Comparison of ENCODE assay signal across 39 mouse cellular contexts in the genomic region with DNA sequence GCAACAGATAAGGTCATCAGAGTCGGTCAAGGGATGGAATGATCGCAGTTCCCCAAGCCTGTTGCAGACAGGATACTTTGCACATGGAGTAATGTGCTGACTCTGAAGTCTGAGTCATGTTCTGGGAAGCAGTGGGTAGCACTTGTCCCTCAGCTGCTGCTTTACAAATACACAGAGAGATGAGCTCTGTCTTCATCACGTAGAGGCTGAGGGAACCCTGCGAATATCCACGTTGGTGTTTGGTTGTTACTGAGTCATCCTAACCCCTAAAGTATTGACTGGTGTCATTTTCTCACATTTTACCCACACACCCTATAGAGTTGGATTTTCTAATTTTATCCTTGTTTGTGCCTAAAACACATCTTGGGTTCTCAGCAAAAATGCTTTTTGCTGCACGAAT. TPM values are rescaled to one million over a fixed set of nuclear protein-coding genes. Genes with fewer than 3 reads are reported as not detected.
DNase-seq lines count a peak whose midpoint lies in the region.
"Had no signal": no experiment of that assay in that cellular context is flagged by ENCODE, and none has a peak within 500 bp of the region (broad histone marks: within the 10 kb centered on the region; RNA-seq: fewer than 3 reads in every experiment).

No protein-coding gene starts in this region.

- DNase-seq in frontal cortex, adult 2 months (ENCODE audit: extremely low spot score in 1 of 2, low spot score in 1 of 2), result peak; percentile 61 to 66
- DNase-seq in frontal cortex, postnatal 25 days (ENCODE audit: low spot score in 2 of 2), result no peak
- peak; percentile 14 for DNase-seq in left cerebral cortex, adult 11 months (ENCODE audit: low spot score)
- DNase-seq in left cerebral cortex, postnatal 10 days (ENCODE audit: extremely low spot score in 1 of 2, low spot score in 2 of 2), result no peak
- peak; percentile 18 for DNase-seq in 416B (ENCODE audit: low read depth)
- DNase-seq in left cerebral cortex, adult 9 months (ENCODE audit: low spot score in 2 of 2), result peak; percentile 28 to 41
- DNase-seq in kidney, adult 11 months, result no peak
- DNase-seq in kidney, postnatal 25 days, result no peak
- DNase-seq: adrenal gland, postnatal 14 days; cerebellum, adult 8-10 months; cerebellum, postnatal 25 days; gastrocnemius, postnatal 25 days; heart, adult 11 months; heart, postnatal 4 days; kidney, postnatal 14 days; retina, postnatal 1 day; thymus, adult 18-20 months; thymus, postnatal 36 days had no signal

- intact Hi-C loops in left cerebral cortex, postnatal 10 days (cut with DNase I), result no loop called here

RNA-seq across cellular contexts. Expression of a gene that starts 6.4 kb away (rescaled TPM):
- not detected in 2 replicates for polyA plus RNA-seq in frontal cortex, adult 2 months (2012; rRNA removed)
- not detected for total RNA-seq in left cerebral cortex, postnatal 10 days (2021)
- total RNA-seq: adrenal gland, postnatal 14 days; gastrocnemius, postnatal 25 days; heart, postnatal 4 days; layer of hippocampus, adult 18-20 months; left cerebral cortex, adult 2 months; megakaryocyte progenitor cell, adult 5-6 weeks had no signal
- polyA plus RNA-seq: brain, embryonic 14.5 days; CD4-positive, CD25-positive, alpha-beta regulatory T cell, adult 4 months; embryonic facial prominence, embryonic 10.5 days; embryonic facial prominence, embryonic 15.5 days; forebrain, embryonic 12.5 days; heart, embryonic 11.5 days; heart, embryonic 16.5 days; hindbrain, embryonic 14.5 days; intestine, postnatal 0 days; kidney, embryonic 14.5 days; limb, embryonic 13.5 days; liver, embryonic 11.5 days; liver, embryonic 16.5 days; lung, embryonic 15.5 days; midbrain, embryonic 10.5 days; midbrain, embryonic 15.5 days; neural tube, embryonic 15.5 days; stomach, embryonic 15.5 days had no signal

RNA-seq across cellular contexts. Expression of a gene that starts 8.6 kb away (rescaled TPM):
- polyA plus RNA-seq in frontal cortex, adult 2 months (2012; rRNA removed), result 1.4 and 3.8 TPM in 2 replicates
- not detected for total RNA-seq in left cerebral cortex, postnatal 10 days (2021)
- total RNA-seq: adrenal gland, postnatal 14 days; gastrocnemius, postnatal 25 days; heart, postnatal 4 days; layer of hippocampus, adult 18-20 months; left cerebral cortex, adult 2 months; megakaryocyte progenitor cell, adult 5-6 weeks had no signal
- polyA plus RNA-seq: brain, embryonic 14.5 days; CD4-positive, CD25-positive, alpha-beta regulatory T cell, adult 4 months; embryonic facial prominence, embryonic 10.5 days; embryonic facial prominence, embryonic 15.5 days; forebrain, embryonic 12.5 days; heart, embryonic 11.5 days; heart, embryonic 16.5 days; hindbrain, embryonic 14.5 days; intestine, postnatal 0 days; kidney, embryonic 14.5 days; limb, embryonic 13.5 days; liver, embryonic 11.5 days; liver, embryonic 16.5 days; lung, embryonic 15.5 days; midbrain, embryonic 10.5 days; midbrain, embryonic 15.5 days; neural tube, embryonic 15.5 days; stomach, embryonic 15.5 days had no signal

RNA-seq across cellular contexts. Expression of a gene that starts 35.6 kb away (rescaled TPM):
- 1.2 and 3.4 TPM in 2 replicates for polyA plus RNA-seq in frontal cortex, adult 2 months (2012; rRNA removed)
- total RNA-seq in left cerebral cortex, postnatal 10 days (2021), result not detected
- total RNA-seq: adrenal gland, postnatal 14 days; gastrocnemius, postnatal 25 days; heart, postnatal 4 days; layer of hippocampus, adult 18-20 months; left cerebral cortex, adult 2 months had no signal
- polyA plus RNA-seq: brain, embryonic 14.5 days; CD4-positive, CD25-positive, alpha-beta regulatory T cell, adult 4 months; embryonic facial prominence, embryonic 10.5 days; embryonic facial prominence, embryonic 15.5 days; forebrain, embryonic 12.5 days; heart, embryonic 11.5 days; heart, embryonic 16.5 days; hindbrain, embryonic 14.5 days; intestine, postnatal 0 days; kidney, embryonic 14.5 days; limb, embryonic 13.5 days; liver, embryonic 11.5 days; liver, embryonic 16.5 days; lung, embryonic 15.5 days; midbrain, embryonic 10.5 days; midbrain, embryonic 15.5 days; neural tube, embryonic 15.5 days; stomach, embryonic 15.5 days had no signal

RNA-seq across cellular contexts. Expression of a gene that starts 43.2 kb away (rescaled TPM):
- polyA plus RNA-seq in frontal cortex, adult 2 months (2012; rRNA removed), result 1.4 and 3.7 TPM in 2 replicates
- not detected for total RNA-seq in left cerebral cortex, postnatal 10 days (2021)
- total RNA-seq: adrenal gland, postnatal 14 days; gastrocnemius, postnatal 25 days; heart, postnatal 4 days; layer of hippocampus, adult 18-20 months; left cerebral cortex, adult 2 months; megakaryocyte progenitor cell, adult 5-6 weeks had no signal
- polyA plus RNA-seq: brain, embryonic 14.5 days; embryonic facial prominence, embryonic 10.5 days; embryonic facial prominence, embryonic 15.5 days; forebrain, embryonic 12.5 days; heart, embryonic 11.5 days; heart, embryonic 16.5 days; hindbrain, embryonic 14.5 days; intestine, postnatal 0 days; kidney, embryonic 14.5 days; limb, embryonic 13.5 days; liver, embryonic 11.5 days; liver, embryonic 16.5 days; lung, embryonic 15.5 days; midbrain, embryonic 10.5 days; midbrain, embryonic 15.5 days; neural tube, embryonic 15.5 days; stomach, embryonic 15.5 days had no signal

RNA-seq across cellular contexts. Expression of a gene that starts 47.6 kb away (rescaled TPM):
- 0.34 and 1.3 TPM in 2 replicates for polyA plus RNA-seq in frontal cortex, adult 2 months (2012; rRNA removed)
- total RNA-seq in left cerebral cortex, postnatal 10 days (2021), result not detected
- total RNA-seq: adrenal gland, postnatal 14 days; gastrocnemius, postnatal 25 days; heart, postnatal 4 days; layer of hippocampus, adult 18-20 months; left cerebral cortex, adult 2 months; megakaryocyte progenitor cell, adult 5-6 weeks had no signal
- polyA plus RNA-seq: CD4-positive, CD25-positive, alpha-beta regulatory T cell, adult 4 months; embryonic facial prominence, embryonic 10.5 days; embryonic facial prominence, embryonic 15.5 days; forebrain, embryonic 12.5 days; heart, embryonic 11.5 days; heart, embryonic 16.5 days; hindbrain, embryonic 14.5 days; intestine, postnatal 0 days; kidney, embryonic 14.5 days; limb, embryonic 13.5 days; liver, embryonic 11.5 days; liver, embryonic 16.5 days; lung, embryonic 15.5 days; midbrain, embryonic 10.5 days; midbrain, embryonic 15.5 days; neural tube, embryonic 15.5 days; stomach, embryonic 15.5 days had no signal

Comparison
In these comparisons a context has a peak if more than half of its experiments do, and no peak if none do; other contexts are left out.
1. DNase-seq: peak in frontal cortex, adult 2 months (2 of 2), left cerebral cortex, adult 11 months (single experiment), 416B (single experiment) and left cerebral cortex, adult 9 months (2 of 2); none in frontal cortex, postnatal 25 days (0 of 2), left cerebral cortex, postnatal 10 days (0 of 2), kidney, adult 11 months (single experiment) and kidney, postnatal 25 days (0 of 2).